Mouse (Mus musculus) erythroblast, embryonic 14.5 days (primary cell): ENCODE measurements around the gene Gm15130. TPM values are rescaled to one million over a fixed set of nuclear protein-coding genes. Genes with fewer than 3 reads are reported as not detected.

Experiments
- H3K27me3 ChIP-seq: 2 replicates; pipeline ENCODE4 v1.6.1; 2012; ENCODE audit warnings: inconsistent platforms; ENCODE audit not compliant: control insufficient read depth
- H3K36me3 ChIP-seq: 2 replicates; pipeline ENCODE4 v1.6.1; 2012; ENCODE audit warnings: mild to moderate bottlenecking, inconsistent platforms; ENCODE audit not compliant: control insufficient read depth
- H3K4me1 ChIP-seq: 2 replicates; pipeline ENCODE4 v1.6.1; 2012; ENCODE audit warnings: inconsistent platforms; ENCODE audit not compliant: control insufficient read depth
- H3K4me3 ChIP-seq: replicated peaks from 2 replicates; pipeline ENCODE3; 2012; ENCODE audit warnings: moderate library complexity, mild to moderate bottlenecking, inconsistent platforms
- H3K9me3 ChIP-seq: 2 replicates; pipeline ENCODE4 v1.6.1; 2012; ENCODE audit warnings: low read length, inconsistent platforms, mixed read lengths; ENCODE audit not compliant: control insufficient read depth
- GATA1 ChIP-seq: IDR thresholded peaks from 2 replicates; pipeline ENCODE4 v1.6.1; 2012; ENCODE audit warnings: low read length, inconsistent platforms, mixed read lengths
- TAL1 ChIP-seq: IDR thresholded peaks from 3 replicates; pipeline ENCODE4 v1.6.1; 2012; ENCODE audit warnings: low read length, inconsistent platforms, mixed read lengths
- polyA plus RNA-seq: library from polyadenylated mRNA; stranded (reverse); fragments of >175 nt; gene quantifications from 2 replicates; pipeline ENCODE4 v1.2.3, GENCODE M21; 2012

Gene Gm15130
- polyA plus RNA-seq = not detected in 2 replicates

DNA sequence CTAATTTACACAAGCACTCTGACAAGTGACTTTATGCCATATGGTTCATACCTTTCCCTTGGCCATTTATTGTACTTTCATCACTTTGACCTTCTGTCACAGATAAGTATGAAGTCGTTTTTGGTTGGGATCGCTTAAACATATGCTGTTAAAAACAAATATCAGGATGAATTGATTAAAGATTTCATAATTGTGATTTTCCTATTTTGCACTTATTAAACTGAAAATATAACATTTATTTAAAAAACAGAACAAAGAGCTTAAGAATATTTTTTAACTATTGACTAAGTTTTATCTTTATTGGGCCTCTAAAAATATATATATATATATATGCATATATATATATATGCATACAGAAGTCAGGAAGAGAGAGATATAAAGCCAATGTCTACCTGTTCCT lies at the start of gene Gm15130:
TSS of gene Gm15130 (minus strand) at position 101 of the 400 bp plus-strand sequence.
- Histone ChIP-seq H3K27me3 (no peaks in the 10 kb centered on the region), H3K4me1 (no peaks in the 10 kb centered on the region), H3K4me3 (no peak within 1 kb of the TSS), H3K36me3 (no peaks in the 10 kb centered on the region), H3K9me3 (no peaks in the 10 kb centered on the region)
- TF ChIP-seq GATA1 (no peak), TAL1 (no peak)

DNA sequence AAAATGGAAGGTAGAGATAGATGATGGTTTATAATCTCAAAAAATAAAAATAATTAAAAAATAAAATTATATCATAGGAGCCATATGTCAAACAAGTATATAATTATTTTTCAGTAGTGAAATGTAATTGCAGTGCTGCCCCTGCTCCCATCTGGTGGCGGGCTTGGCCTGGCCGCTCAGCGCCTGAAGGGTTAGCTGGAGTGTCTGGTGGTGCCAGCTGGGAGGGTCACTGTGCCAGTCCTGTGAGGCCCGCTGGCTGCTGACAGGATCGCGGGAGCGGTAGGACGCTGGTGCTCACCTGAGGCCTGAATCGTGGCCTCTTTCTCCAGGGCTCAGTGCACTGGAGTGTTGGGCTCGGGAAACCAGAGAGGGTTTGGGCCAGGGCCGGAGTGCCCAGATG lies 29.3 kb upstream of the Gm15130 start:
- peaks cover 7% of the 10 kb centered on the region for H3K9me3 ChIP-seq
- no peak overlapping the region for H3K4me3 ChIP-seq
- no peaks in the 10 kb centered on the region for H3K4me1 ChIP-seq
- H3K36me3 ChIP-seq = no peaks in the 10 kb centered on the region
- H3K27me3 ChIP-seq = no peaks in the 10 kb centered on the region
- TF ChIP-seq TAL1 (no peak), GATA1 (no peak)

DNA sequence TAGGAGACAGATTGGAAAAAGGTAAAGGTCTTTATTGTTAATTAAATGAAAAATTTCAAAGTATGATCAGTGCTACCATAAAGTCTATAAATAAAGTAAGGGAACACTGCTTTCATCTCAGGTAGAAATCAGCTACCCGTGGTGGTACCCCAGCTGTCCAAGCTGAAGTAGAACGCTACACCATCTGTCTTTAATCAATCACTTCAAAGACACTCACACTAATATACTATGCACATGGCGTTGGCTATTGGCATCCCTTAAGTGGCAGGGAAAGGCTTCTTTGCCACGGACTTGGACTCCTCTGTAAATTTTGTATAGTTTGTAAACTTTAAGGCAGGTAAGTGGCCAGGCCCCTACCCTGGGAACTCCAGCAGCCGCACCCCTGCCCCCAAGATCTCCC lies 17.0 kb downstream of the Gm15130 start:
- H3K4me3 ChIP-seq = no peak overlapping the region
- no peaks in the 10 kb centered on the region; the same call in 1 of the 2 replicates for H3K9me3 ChIP-seq
- H3K36me3 ChIP-seq = no peaks in the 10 kb centered on the region
- no peaks in the 10 kb centered on the region for H3K27me3 ChIP-seq
- H3K4me1 ChIP-seq = no peaks in the 10 kb centered on the region
- TF ChIP-seq TAL1 = no peak
- TF ChIP-seq GATA1 = no peak

DNA sequence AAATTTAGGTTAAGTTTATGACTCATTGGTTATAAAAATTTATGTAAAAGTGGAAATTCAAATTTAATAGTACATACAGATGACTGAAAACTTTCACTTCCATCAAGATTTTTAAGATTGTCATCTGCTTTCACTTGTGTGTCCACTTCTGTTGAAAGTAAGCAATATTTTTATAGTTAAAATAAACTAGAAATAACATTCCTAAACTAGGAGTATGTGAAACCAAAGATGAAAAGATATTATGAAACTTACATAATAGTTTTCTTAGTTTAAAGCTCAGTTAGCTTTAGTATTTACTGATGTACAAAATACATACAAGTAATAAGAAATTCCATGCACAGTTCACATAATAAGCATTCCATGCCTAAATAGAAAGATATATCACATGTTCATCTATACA lies 46.9 kb downstream of the Gm15130 start, which contains the start of gene Gm13941:
TSS of gene Gm13941 (minus strand) at position 101 of the 400 bp plus-strand sequence.
- Histone ChIP-seq H3K27me3 (no peaks in the 10 kb centered on the region), H3K36me3 (no peaks in the 10 kb centered on the region), H3K9me3 (no peaks in the 10 kb centered on the region), H3K4me1 (no peaks in the 10 kb centered on the region), H3K4me3 (no peak within 1 kb of the TSS)
- TF ChIP-seq GATA1 (no peak), TAL1 (no peak)

Other genes starting within 250 kb of the Gm15130 start
- gene Ano3, start 202.0 kb downstream of the Gm15130 start, polyA plus RNA-seq = not detected in 2 replicates
- gene Gm13941, start 47.0 kb downstream of the Gm15130 start, polyA plus RNA-seq = not detected in 2 replicates
- gene 4930430A15Rik, start 76.7 kb upstream of the Gm15130 start, polyA plus RNA-seq = not detected in 2 replicates
- gene Olfr1275, start 82.3 kb upstream of the Gm15130 start, polyA plus RNA-seq = not detected in 2 replicates
- gene Olfr1276, start 101.6 kb upstream of the Gm15130 start, polyA plus RNA-seq = not detected in 2 replicates
- not detected in 2 replicates for gene Olfr1277, start 121.2 kb upstream of the Gm15130 start, polyA plus RNA-seq
- not detected in 2 replicates for gene Olfr1278, start 137.2 kb upstream of the Gm15130 start, polyA plus RNA-seq
- not detected in 2 replicates for gene Olfr1279, start 147.7 kb upstream of the Gm15130 start, polyA plus RNA-seq
- gene Olfr1280, start 161.1 kb upstream of the Gm15130 start, polyA plus RNA-seq = not detected in 2 replicates
- not detected in 2 replicates for gene Olfr1281, start 173.6 kb upstream of the Gm15130 start, polyA plus RNA-seq
- not detected in 2 replicates for gene Olfr1282, start 183.1 kb upstream of the Gm15130 start, polyA plus RNA-seq
- gene Olfr1283, start 213.9 kb upstream of the Gm15130 start, polyA plus RNA-seq = not detected in 2 replicates
- gene Olfr1284, start 222.6 kb upstream of the Gm15130 start, polyA plus RNA-seq = not detected in 2 replicates